Mouse (Mus musculus) neural tube, embryonic 13.5 days (tissue): ENCODE measurements around the gene Map7d2. TPM values are rescaled to one million over a fixed set of nuclear protein-coding genes. Genes with fewer than 3 reads are reported as not detected.
"Not testable (repeated sequence)": the region's sequence is repeated elsewhere in the genome, so short reads cannot be mapped to it uniquely, and the experiment has no call there.

Experiments used
- ATAC-seq: fragments of 200-750 bp; cut with Nextera tagmentation; 2 replicates; pipeline ENCODE4 v1.8.0; 2017; ENCODE audit warnings: low read depth, mild to moderate bottlenecking, moderate TSS enrichment, moderate library complexity
- H3K27ac ChIP-seq: fragments of 300-500 bp; sonication (generic); replicated peaks from 2 replicates; pipeline ENCODE4 v1.5.1; 2015; ENCODE audit warnings: moderate library complexity, mild to moderate bottlenecking, inconsistent platforms
- H3K27me3 ChIP-seq: fragments of 300-500 bp; sonication (generic); 2 replicates; pipeline ENCODE4 v1.6.1; 2015; ENCODE audit warnings: mild to moderate bottlenecking, inconsistent platforms
- H3K36me3 ChIP-seq: fragments of 300-500 bp; sonication (generic); 2 replicates; pipeline ENCODE4 v1.6.1; 2015; ENCODE audit warnings: mild to moderate bottlenecking, inconsistent platforms
- H3K4me1 ChIP-seq: fragments of 300-500 bp; sonication (generic); replicated peaks from 2 replicates; pipeline ENCODE4 v1.6.1; 2015; ENCODE audit warnings: inconsistent platforms
- H3K4me2 ChIP-seq: fragments of 300-500 bp; sonication (generic); 2 replicates; pipeline ENCODE4 v1.6.1; 2015; ENCODE audit warnings: inconsistent platforms, mild to moderate bottlenecking, moderate library complexity
- H3K4me3 ChIP-seq: fragments of 300-500 bp; sonication (generic); 2 replicates; pipeline ENCODE4 v1.5.1; 2015; ENCODE audit warnings: mild to moderate bottlenecking, inconsistent platforms
- H3K9ac ChIP-seq: fragments of 300-500 bp; sonication (generic); 2 replicates; pipeline ENCODE4 v1.6.1; 2015; ENCODE audit warnings: moderate library complexity, mild to moderate bottlenecking, inconsistent platforms
- H3K9me3 ChIP-seq: fragments of 300-500 bp; sonication (generic); 2 replicates; pipeline ENCODE4 v1.6.1; 2016; ENCODE audit warnings: inconsistent platforms
- WGBS: fragments of 180-500 bp; shearing (Covaris S2); methylation state at CpG from one replicate; pipeline ENCODE4 v1.1.7; 2015; 5-methylcytosine and 5-hydroxymethylcytosine counted together
- polyA plus RNA-seq: library from polyadenylated mRNA; unstranded; fragments of >200 nt; fragmentation: Nextera tagmentation; extraction: Ambion mirVana; gene quantifications from 2 replicates; pipeline ENCODE4 v1.2.1, GENCODE M21; 2015

Gene Map7d2
- 33.8 and 34.4 TPM in 2 replicates for polyA plus RNA-seq

- Histone ChIP-seq H3K4me3 (peak within 1 kb of the TSS; percentile 59), H3K4me1 (no peaks in the 10 kb centered on the region), H3K9me3 (no peaks in the 10 kb centered on the region), H3K36me3 (no peaks in the 10 kb centered on the region), H3K27me3 (peaks cover 12% of the 10 kb centered on the region), H3K4me2 (peak within 1 kb of the TSS; percentile 66), H3K9ac (peak within 1 kb of the TSS; percentile 73), H3K27ac (peak within 1 kb of the TSS; percentile 80)
- 12% methylated on average over 55 of the region's 83 CpGs for WGBS
- ATAC-seq: peak; percentile 96
Observed at GRCm38 (mm10) chrX:159414130-159414828, at the start of gene Map7d2. Map7d2 (plus strand) TSS chrX:159414572.

- H3K27me3 ChIP-seq: no peaks in the 10 kb centered on the region
- H3K4me2 ChIP-seq: peak within 1 kb of the TSS; percentile 56
- 25% methylated on average over 52 of the region's 76 CpGs for WGBS
- H3K4me1 ChIP-seq: peaks cover 14% of the 10 kb centered on the region
- H3K36me3 ChIP-seq: peaks cover 4% of the 10 kb centered on the region; the same call in 1 of the 2 replicates
- H3K9me3 ChIP-seq: no peaks in the 10 kb centered on the region
- H3K4me3 ChIP-seq: peak within 1 kb of the TSS; percentile 67
- peak within 1 kb of the TSS; percentile 81 for H3K27ac ChIP-seq
- peak within 1 kb of the TSS; percentile 72 for H3K9ac ChIP-seq
- peak; percentile 97 for ATAC-seq
Observed at GRCm38 (mm10) chrX:159371831-159372752, 42.3 kb upstream of the Map7d2 start, which contains the start of gene Eif1ax. Eif1ax (plus strand) TSS chrX:159372178.

- H3K27me3 ChIP-seq: no peaks in the 10 kb centered on the region
- peak overlapping the region; percentile 72 for H3K9ac ChIP-seq
- H3K4me1 ChIP-seq: peaks cover 14% of the 10 kb centered on the region
- H3K27ac ChIP-seq: peak overlapping the region; percentile 81
- 21% methylated on average over 9 of the region's 9 CpGs for WGBS
- H3K36me3 ChIP-seq: peaks cover 5% of the 10 kb centered on the region; the same call in 1 of the 2 replicates
- H3K4me2 ChIP-seq: peak overlapping the region; percentile 56
- H3K9me3 ChIP-seq: no peaks in the 10 kb centered on the region
- ATAC-seq: no peak
- peak overlapping the region; percentile 67 for H3K4me3 ChIP-seq
Observed at GRCm38 (mm10) chrX:159372753-159373144, 41.6 kb upstream of the Map7d2 start.

GRCm38 (mm10) chrX:159387105-159387504, 27.3 kb upstream of the Map7d2 start:
- H3K4me1 ChIP-seq: no peaks in the 10 kb centered on the region
- WGBS: 75% methylated on average over 9 of the region's 9 CpGs
- no peak overlapping the region for H3K4me3 ChIP-seq
- no peak overlapping the region for H3K4me2 ChIP-seq
- H3K9me3 ChIP-seq: no peaks in the 10 kb centered on the region
- peak overlapping the region; percentile 23; the same call in 1 of the 2 replicates for H3K27ac ChIP-seq
- no peaks in the 10 kb centered on the region for H3K27me3 ChIP-seq
- no peak overlapping the region for H3K9ac ChIP-seq
- ATAC-seq: no peak
- H3K36me3 ChIP-seq: peaks cover 9% of the 10 kb centered on the region

- Histone ChIP-seq H3K4me1 (no peaks in the 10 kb centered on the region), H3K27ac (no peak overlapping the region), H3K9me3 (no peaks in the 10 kb centered on the region), H3K9ac (no peak overlapping the region), H3K4me3 (no peak overlapping the region), H3K4me2 (no peak overlapping the region), H3K27me3 (no peaks in the 10 kb centered on the region), H3K36me3 (peaks cover 5% of the 10 kb centered on the region)
- no peak for ATAC-seq
Observed at GRCm38 (mm10) chrX:159388953-159389352, 25.4 kb upstream of the Map7d2 start.

GRCm38 (mm10) chrX:159390347-159390962, 23.9 kb upstream of the Map7d2 start:
- Histone ChIP-seq H3K4me1 (no peaks in the 10 kb centered on the region), H3K4me2 (no peak overlapping the region), H3K27me3 (no peaks in the 10 kb centered on the region), H3K36me3 (peaks cover 4% of the 10 kb centered on the region), H3K4me3 (no peak overlapping the region), H3K9ac (no peak overlapping the region), H3K9me3 (no peaks in the 10 kb centered on the region), H3K27ac (no peak overlapping the region)
- WGBS: 74% methylated on average over 6 of the region's 6 CpGs
- no peak for ATAC-seq

- no peak for ATAC-seq
- H3K4me2 ChIP-seq: no peak overlapping the region
- no peak overlapping the region for H3K9ac ChIP-seq
- H3K27me3 ChIP-seq: no peaks in the 10 kb centered on the region
- no peaks in the 10 kb centered on the region for H3K36me3 ChIP-seq
- WGBS: 80% methylated on average over 3 of the region's 3 CpGs
- no peaks in the 10 kb centered on the region for H3K9me3 ChIP-seq
- H3K27ac ChIP-seq: no peak overlapping the region
- H3K4me1 ChIP-seq: no peaks in the 10 kb centered on the region
- no peak overlapping the region for H3K4me3 ChIP-seq
Observed at GRCm38 (mm10) chrX:159391239-159391638, 23.1 kb upstream of the Map7d2 start.

GRCm38 (mm10) chrX:159409253-159409652, 5.1 kb upstream of the Map7d2 start:
- Histone ChIP-seq H3K4me2 (no peak overlapping the region), H3K27ac (no peak overlapping the region), H3K4me1 (no peaks in the 10 kb centered on the region), H3K9me3 (no peaks in the 10 kb centered on the region), H3K27me3 (no peaks in the 10 kb centered on the region), H3K36me3 (no peaks in the 10 kb centered on the region), H3K9ac (no peak overlapping the region), H3K4me3 (no peak overlapping the region)
- 19% methylated on average over 4 of the region's 4 CpGs for WGBS
- ATAC-seq: no peak

- Histone ChIP-seq H3K27me3 (peaks cover 15% of the 10 kb centered on the region), H3K4me3 (peak overlapping the region; percentile 59), H3K9me3 (no peaks in the 10 kb centered on the region), H3K4me1 (no peaks in the 10 kb centered on the region), H3K9ac (peak overlapping the region; percentile 73), H3K27ac (peak overlapping the region; percentile 80), H3K4me2 (peak overlapping the region; percentile 66), H3K36me3 (no peaks in the 10 kb centered on the region)
- WGBS: 25% methylated on average over 49 of the region's 65 CpGs
- ATAC-seq: peak; percentile 77
Observed at GRCm38 (mm10) chrX:159414829-159415673, 679 bp downstream of the Map7d2 start.

- not testable (repeated sequence) for H3K9ac ChIP-seq, H3K27ac ChIP-seq, H3K27me3 ChIP-seq, H3K36me3 ChIP-seq, H3K9me3 ChIP-seq, H3K4me1 ChIP-seq, H3K4me3 ChIP-seq, H3K4me2 ChIP-seq, ATAC-seq
- WGBS: 94% methylated on average over 3 of the region's 3 CpGs
Observed at GRCm38 (mm10) chrX:159430507-159430906, 16.1 kb downstream of the Map7d2 start.

GRCm38 (mm10) chrX:159442128-159442527, 27.8 kb downstream of the Map7d2 start:
- Histone ChIP-seq H3K9ac (no peak overlapping the region), H3K9me3 (no peaks in the 10 kb centered on the region), H3K4me2 (no peak overlapping the region), H3K4me1 (no peaks in the 10 kb centered on the region), H3K4me3 (no peak overlapping the region), H3K27me3 (no peaks in the 10 kb centered on the region), H3K36me3 (no peaks in the 10 kb centered on the region), H3K27ac (no peak overlapping the region)
- ATAC-seq: no peak
- 37% methylated on average over 3 of the region's 3 CpGs for WGBS
